Mouse (Mus musculus): ENCODE results near the gene Tmem186.

The Tmem186 gene

GRCm38 (mm10) chr16:8637217-8638051 is at the start of gene Tmem186, which contains the start of gene Pmm2:
Tmem186 (minus strand) TSS chr16:8637712.
Pmm2 (plus strand) TSS chr16:8637674.
- peak; percentile 88 for DNase-seq (ENCODE audit: low spot score)

GRCm38 (mm10) chr16:8686871-8687535 is 49.5 kb upstream of the Tmem186 start:
- no peak for DNase-seq (ENCODE audit: low spot score)

- DNase-seq (ENCODE audit: low spot score): peak; percentile 79
Observed at GRCm38 (mm10) chr16:8686121-8686870, 48.8 kb upstream of the Tmem186 start.

- no peak for DNase-seq (ENCODE audit: low spot score)
Observed at GRCm38 (mm10) chr16:8685087-8685486, 47.6 kb upstream of the Tmem186 start.

- DNase-seq (ENCODE audit: low spot score): no peak
Observed at GRCm38 (mm10) chr16:8680470-8680869, 43.0 kb upstream of the Tmem186 start, which contains the start of gene Gm5767. Gm5767 (plus strand) TSS chr16:8680770.

- DNase-seq (ENCODE audit: low spot score): no peak
Observed at GRCm38 (mm10) chr16:8679780-8680179, 42.3 kb upstream of the Tmem186 start.

- DNase-seq (ENCODE audit: low spot score): no peak
Observed at GRCm38 (mm10) chr16:8678676-8679075, 41.2 kb upstream of the Tmem186 start.

GRCm38 (mm10) chr16:8678035-8678434 is 40.5 kb upstream of the Tmem186 start:
- no peak for DNase-seq (ENCODE audit: low spot score)

- DNase-seq (ENCODE audit: low spot score): no peak
Observed at GRCm38 (mm10) chr16:8676800-8677199, 39.3 kb upstream of the Tmem186 start.

- DNase-seq (ENCODE audit: low spot score): no peak
Observed at GRCm38 (mm10) chr16:8676228-8676627, 38.7 kb upstream of the Tmem186 start.

- no peak for DNase-seq (ENCODE audit: low spot score)
Observed at GRCm38 (mm10) chr16:8675559-8675958, 38.0 kb upstream of the Tmem186 start.

- peak; percentile 73 for DNase-seq (ENCODE audit: low spot score)
Observed at GRCm38 (mm10) chr16:8674165-8674564, 36.7 kb upstream of the Tmem186 start.

- DNase-seq (ENCODE audit: low spot score): no peak
Observed at GRCm38 (mm10) chr16:8673343-8673742, 35.8 kb upstream of the Tmem186 start.

- no peak for DNase-seq (ENCODE audit: low spot score)
Observed at GRCm38 (mm10) chr16:8672811-8673210, 35.3 kb upstream of the Tmem186 start.

GRCm38 (mm10) chr16:8672350-8672687 is 34.8 kb upstream of the Tmem186 start:
- DNase-seq (ENCODE audit: low spot score): no peak

- peak; percentile 96 for DNase-seq (ENCODE audit: low spot score)
Observed at GRCm38 (mm10) chr16:8671551-8672349, 34.2 kb upstream of the Tmem186 start, which contains the start of gene Carhsp1. Carhsp1 (minus strand) TSS chr16:8672155.

- no peak for DNase-seq (ENCODE audit: low spot score)
Observed at GRCm38 (mm10) chr16:8670041-8671035, 32.8 kb upstream of the Tmem186 start.

- DNase-seq (ENCODE audit: low spot score): no peak
Observed at GRCm38 (mm10) chr16:8669432-8669831, 31.9 kb upstream of the Tmem186 start.

- no peak for DNase-seq (ENCODE audit: low spot score)
Observed at GRCm38 (mm10) chr16:8668386-8668785, 30.9 kb upstream of the Tmem186 start.

- DNase-seq (ENCODE audit: low spot score): no peak
Observed at GRCm38 (mm10) chr16:8667814-8668213, 30.3 kb upstream of the Tmem186 start.
